Mouse (Mus musculus): ENCODE results near the gene Zfp969. TPM values are rescaled to one million over a fixed set of nuclear protein-coding genes. Genes with fewer than 3 reads are reported as not detected.
"Not testable (repeated sequence)": the region's sequence is repeated elsewhere in the genome, so short reads cannot be mapped to it uniquely, and the experiment has no call there.

Gene Zfp969
- polyA plus RNA-seq (2015; fragmentation: Nextera tagmentation; extraction: Ambion mirVana): 14.1 and 17.2 TPM in 2 replicates

DNA sequence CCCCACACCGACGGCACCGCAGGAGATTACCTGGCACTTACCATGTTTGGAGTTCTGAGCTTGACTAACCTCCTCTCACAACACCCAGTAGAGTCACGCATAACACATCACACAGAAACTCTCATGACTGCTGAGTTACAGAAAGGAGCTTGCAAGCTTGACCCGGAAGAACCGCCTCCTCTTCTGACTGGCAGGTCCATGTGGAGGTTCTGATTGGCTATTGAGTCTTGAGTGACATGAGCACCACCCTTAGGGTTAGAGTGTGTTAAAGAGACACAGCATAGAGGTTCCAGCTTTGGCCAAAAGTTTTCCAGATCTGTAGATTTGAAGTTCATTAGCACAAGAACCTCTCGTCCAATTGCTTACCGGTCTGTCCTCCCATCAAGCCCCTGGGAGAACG is at the start of gene Zfp969:
Zfp969 (minus strand) TSS at position 101 of the 400 bp plus-strand sequence.
- H3K9me3 ChIP-seq (ENCODE audit: control insufficient read depth, low read length); H3K36me3 ChIP-seq (ENCODE audit: control insufficient read depth, insufficient read depth, low read length); ATAC-seq; H3K4me1 ChIP-seq (ENCODE audit: control insufficient read depth, insufficient read depth, low read depth, low read length); H3K4me3 ChIP-seq (ENCODE audit: low read length); H3K9ac ChIP-seq (ENCODE audit: low read depth, low read length); H3K27ac ChIP-seq (ENCODE audit: low read depth, low read length); H3K27me3 ChIP-seq (replicated peaks; ENCODE audit: control insufficient read depth, insufficient read depth, low read length); H3K4me2 ChIP-seq (ENCODE audit: low read length): not testable (repeated sequence)
- no CpG with 5 or more reads among the region's 9 CpGs for WGBS

DNA sequence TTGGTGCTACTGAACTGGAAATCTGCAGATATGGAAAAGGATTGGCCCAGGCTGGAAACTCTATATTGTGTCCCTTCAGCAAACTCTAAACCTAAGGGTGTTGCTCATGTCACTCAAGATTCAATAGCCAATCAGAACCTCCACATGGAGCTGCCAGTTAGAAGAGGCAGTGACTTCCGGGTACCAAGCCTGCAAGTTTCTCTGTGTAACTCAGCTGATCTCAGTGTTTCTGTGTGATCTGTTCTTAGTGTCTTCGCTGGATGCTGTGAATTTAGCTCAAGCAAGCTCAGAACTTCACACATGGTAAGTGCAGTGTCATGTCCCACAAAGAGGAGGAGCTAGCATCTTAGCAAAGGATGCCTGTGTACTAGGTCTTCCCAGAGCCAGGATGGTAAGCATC is 37.8 kb upstream of the Zfp969 start, which contains the start of gene Gm2007:
Gm2007 (plus strand) TSS at position 301 of the 400 bp plus-strand sequence.
- H3K36me3 ChIP-seq (ENCODE audit: control insufficient read depth, insufficient read depth, low read length); H3K27me3 ChIP-seq (replicated peaks; ENCODE audit: control insufficient read depth, insufficient read depth, low read length); ATAC-seq; H3K27ac ChIP-seq (ENCODE audit: low read depth, low read length); H3K9me3 ChIP-seq (ENCODE audit: control insufficient read depth, low read length); H3K4me3 ChIP-seq (ENCODE audit: low read length); H3K4me1 ChIP-seq (ENCODE audit: control insufficient read depth, insufficient read depth, low read depth, low read length); H3K9ac ChIP-seq (ENCODE audit: low read depth, low read length); H3K4me2 ChIP-seq (ENCODE audit: low read length): not testable (repeated sequence)
- WGBS: no CpG with 5 or more reads among the region's 2 CpGs

DNA sequence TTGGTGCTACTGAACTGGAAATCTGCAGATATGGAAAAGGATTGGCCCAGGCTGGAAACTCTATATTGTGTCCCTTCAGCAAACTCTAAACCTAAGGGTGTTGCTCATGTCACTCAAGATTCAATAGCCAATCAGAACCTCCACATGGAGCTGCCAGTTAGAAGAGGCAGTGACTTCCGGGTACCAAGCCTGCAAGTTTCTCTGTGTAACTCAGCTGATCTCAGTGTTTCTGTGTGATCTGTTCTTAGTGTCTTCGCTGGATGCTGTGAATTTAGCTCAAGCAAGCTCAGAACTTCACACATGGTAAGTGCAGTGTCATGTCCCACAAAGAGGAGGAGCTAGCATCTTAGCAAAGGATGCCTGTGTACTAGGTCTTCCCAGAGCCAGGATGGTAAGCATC is 59.8 kb downstream of the Zfp969 start, which contains the start of gene Gm11007:
Gm11007 (plus strand) TSS at position 301 of the 400 bp plus-strand sequence.
- not testable (repeated sequence) for H3K9ac ChIP-seq (ENCODE audit: low read depth, low read length); H3K9me3 ChIP-seq (ENCODE audit: control insufficient read depth, low read length); H3K27me3 ChIP-seq (replicated peaks; ENCODE audit: control insufficient read depth, insufficient read depth, low read length); ATAC-seq; H3K36me3 ChIP-seq (ENCODE audit: control insufficient read depth, insufficient read depth, low read length); H3K4me1 ChIP-seq (ENCODE audit: control insufficient read depth, insufficient read depth, low read depth, low read length); H3K27ac ChIP-seq (ENCODE audit: low read depth, low read length); H3K4me2 ChIP-seq (ENCODE audit: low read length); H3K4me3 ChIP-seq (ENCODE audit: low read length)
- WGBS: no CpG with 5 or more reads among the region's 2 CpGs

Other genes with a start within 250 kb of the Zfp969 start
- 8.3 TPM in 2 replicates for gene Zfp965, start 233.7 kb downstream of the Zfp969 start, polyA plus RNA-seq (2015; fragmentation: Nextera tagmentation; extraction: Ambion mirVana)
- not detected in 2 replicates for gene Gm11007, start 59.7 kb downstream of the Zfp969 start, polyA plus RNA-seq (2015; fragmentation: Nextera tagmentation; extraction: Ambion mirVana)
- gene Gm2007, start 37.9 kb upstream of the Zfp969 start, polyA plus RNA-seq (2015; fragmentation: Nextera tagmentation; extraction: Ambion mirVana): not detected in 2 replicates
- gene Gm14288, start 97.4 kb upstream of the Zfp969 start, polyA plus RNA-seq (2015; fragmentation: Nextera tagmentation; extraction: Ambion mirVana): 2.4 and 3.2 TPM in 2 replicates
- gene Gm6710, start 165.6 kb upstream of the Zfp969 start, polyA plus RNA-seq (2015; fragmentation: Nextera tagmentation; extraction: Ambion mirVana): 26.7 and 32.3 TPM in 2 replicates
- gene Zfp966, start 227.5 kb upstream of the Zfp969 start, polyA plus RNA-seq (2015; fragmentation: Nextera tagmentation; extraction: Ambion mirVana): 1.4 and 2.4 TPM in 2 replicates